Mouse (Mus musculus): ENCODE results near the gene Ankzf1.

DNA sequence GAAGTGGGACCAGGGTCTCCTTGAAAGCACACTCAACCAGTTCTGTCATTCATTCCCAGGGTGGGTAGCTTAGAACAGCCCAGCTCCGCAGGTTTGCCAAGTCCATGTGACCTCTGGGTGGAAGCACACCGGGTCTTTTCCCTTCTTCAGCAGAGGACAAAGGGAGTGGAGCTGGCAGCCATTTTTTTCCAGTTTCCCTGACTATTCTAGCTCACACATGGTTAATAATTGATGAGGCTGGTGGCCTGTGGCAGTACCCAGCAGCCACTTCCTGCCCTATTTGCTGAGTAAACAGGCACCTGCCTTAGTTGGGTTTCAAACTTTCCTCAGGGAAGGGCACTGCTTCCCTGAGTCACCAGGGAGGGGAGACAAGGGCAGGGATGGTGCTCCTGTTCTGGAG is 22.5 kb downstream of the Ankzf1 start:
- TF ChIP-seq CTCF (IDR thresholded peaks at IDR 0.05; ENCODE audit: low read depth) (no peak), EP300 (IDR thresholded peaks at IDR 0.05; ENCODE audit: low read depth) (no peak)
